Mouse (Mus musculus) forebrain, postnatal 0 days (tissue): ENCODE results near the gene Rimbp3. TPM values are rescaled to one million over a fixed set of nuclear protein-coding genes. Genes with fewer than 3 reads are reported as not detected.

Experiments used
- ATAC-seq: fragments of 200-750 bp; cut with Nextera tagmentation; 2 replicates; pipeline ENCODE4 v1.8.0; 2017; ENCODE audit warnings: mild to moderate bottlenecking, moderate library complexity
- DNase-seq: peaks from one replicate; pipeline ENCODE4 v3.0.0-alpha.2; 2015
- H3K27ac ChIP-seq: fragments of 300-500 bp; sonication (generic); 2 replicates; pipeline ENCODE4 v1.5.1; 2014; ENCODE audit warnings: low read depth, mild to moderate bottlenecking, antibody characterized with exemption, low read length, moderate library complexity, mixed read lengths
- H3K27me3 ChIP-seq: fragments of 300-500 bp; sonication (generic); 2 replicates; pipeline ENCODE4 v1.6.1; 2014; ENCODE audit warnings: mild to moderate bottlenecking, low read length, mixed read lengths; ENCODE audit not compliant: insufficient read depth
- H3K36me3 ChIP-seq: fragments of 300-500 bp; sonication (generic); 2 replicates; pipeline ENCODE4 v1.6.1; 2014; ENCODE audit warnings: mild to moderate bottlenecking, moderate library complexity; ENCODE audit not compliant: insufficient read depth
- H3K4me1 ChIP-seq: fragments of 300-500 bp; sonication (generic); 2 replicates; pipeline ENCODE4 v1.6.1; 2014; ENCODE audit warnings: antibody characterized with exemption; ENCODE audit not compliant: insufficient read depth
- H3K4me2 ChIP-seq: fragments of 300-500 bp; sonication (generic); 2 replicates; pipeline ENCODE4 v1.6.1; 2014; ENCODE audit warnings: low read depth, mild to moderate bottlenecking, moderate library complexity
- H3K4me3 ChIP-seq: fragments of 300-500 bp; sonication (generic); 2 replicates; pipeline ENCODE4 v1.5.1; 2014; ENCODE audit warnings: low read depth, low read length, mixed read lengths
- H3K9ac ChIP-seq: fragments of 300-500 bp; sonication (generic); 2 replicates; pipeline ENCODE4 v1.6.1; 2014; ENCODE audit warnings: mild to moderate bottlenecking
- H3K9me3 ChIP-seq: fragments of 300-500 bp; sonication (generic); 2 replicates; pipeline ENCODE4 v1.6.1; 2016; ENCODE audit warnings: low read length
- CTCF ChIP-seq: sonication (generic); IDR thresholded peaks from 2 replicates; pipeline ENCODE4 v1.5.1; 2016; ENCODE audit warnings: antibody characterized with exemption, control low read depth, low read depth
- WGBS: fragments of 180-500 bp; shearing (Covaris S2); extraction: QIAGEN DNeasy Blood & Tissue Kit; methylation state at CpG from one replicate; pipeline ENCODE4 v1.1.7; 2014; 5-methylcytosine and 5-hydroxymethylcytosine counted together
- polyA plus RNA-seq: library from polyadenylated mRNA; unstranded; fragments of >200 nt; fragmentation: Nextera tagmentation; extraction: Ambion mirVana; gene quantifications from 2 replicates; pipeline ENCODE4 v1.2.1, GENCODE M21; 2015
- total RNA-seq: library from RNA; depleted of rRNA; stranded (reverse); fragments of >200 nt; gene quantifications from 2 replicates; pipeline ENCODE4 v1.2.3, GENCODE M21; 2014; rRNA removed

Gene Rimbp3
- total and polyA plus RNA-seq, 2 experiments from 2014 or later = 1.3 to 3.3 TPM

DNA sequence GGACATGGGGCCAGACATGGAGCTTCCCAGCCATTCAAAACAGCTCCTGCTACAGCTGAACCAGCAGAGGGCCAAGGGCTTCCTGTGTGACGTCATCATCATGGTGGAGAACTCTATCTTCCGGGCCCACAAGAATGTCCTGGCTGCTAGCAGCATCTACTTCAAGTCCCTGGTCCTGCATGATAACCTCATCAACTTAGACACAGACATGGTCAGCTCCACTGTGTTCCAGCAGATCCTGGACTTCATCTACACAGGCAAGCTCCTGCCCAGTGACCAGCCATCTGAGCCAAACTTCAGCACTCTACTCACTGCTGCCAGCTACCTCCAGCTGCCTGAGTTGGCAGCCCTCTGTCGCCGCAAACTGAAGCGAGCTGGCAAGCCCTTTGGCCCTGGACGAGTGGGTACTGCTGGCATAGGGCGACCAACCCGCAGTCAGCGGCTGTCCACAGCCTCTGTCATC lies 49.0 kb downstream of the Rimbp3 start:
- peak; percentile 44 for ATAC-seq
- no peak for TF ChIP-seq CTCF
- 80% methylated on average over 9 of the region's 9 CpGs for WGBS

GRCm38 (mm10) chr16:17258917-17259316 lies 50.5 kb downstream of the Rimbp3 start:
- no peak overlapping the region for H3K27ac ChIP-seq
- no peaks in the 10 kb centered on the region for H3K9me3 ChIP-seq
- H3K4me3 ChIP-seq = no peak overlapping the region
- H3K4me2 ChIP-seq = no peak overlapping the region
- H3K27me3 ChIP-seq = no peaks in the 10 kb centered on the region
- 94% methylated on average over 12 of the region's 12 CpGs for WGBS
- peaks cover 2% of the 10 kb centered on the region; the same call in 1 of the 2 replicates for H3K4me1 ChIP-seq
- TF ChIP-seq CTCF = no peak
- ATAC-seq = no peak
- H3K9ac ChIP-seq = no peak overlapping the region
- peaks cover 56% of the 10 kb centered on the region for H3K36me3 ChIP-seq
- no peak for DNase-seq

More for the DNA sequence above, 49.0 kb downstream of the Rimbp3 start:
- DNase-seq = peak; percentile 33
- Histone ChIP-seq H3K9ac (no peak overlapping the region), H3K27ac (no peak overlapping the region), H3K9me3 (no peaks in the 10 kb centered on the region), H3K4me1 (peaks cover 2% of the 10 kb centered on the region; the same call in 1 of the 2 replicates), H3K36me3 (peaks cover 52% of the 10 kb centered on the region), H3K4me3 (no peak overlapping the region), H3K4me2 (no peak overlapping the region), H3K27me3 (no peaks in the 10 kb centered on the region)

DNA sequence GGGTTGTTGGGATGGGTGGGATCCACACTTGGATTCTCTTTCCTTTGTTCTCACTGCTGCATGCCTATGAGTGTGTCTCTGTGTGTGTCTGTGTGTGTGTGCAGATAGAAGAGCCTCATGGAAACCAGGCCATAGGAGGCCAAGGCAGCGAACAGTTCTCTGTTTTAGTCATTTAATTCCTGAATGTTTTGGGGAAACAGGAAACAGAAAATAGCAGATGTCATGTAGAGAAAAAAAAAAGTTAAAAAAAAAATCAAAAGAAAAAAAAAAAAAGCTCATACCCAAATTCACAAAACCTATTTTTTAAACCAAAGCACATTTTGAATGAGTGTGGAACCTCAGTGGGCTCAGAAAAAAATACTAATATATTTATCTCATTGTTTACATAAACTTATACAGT lies 52.9 kb downstream of the Rimbp3 start:
- DNase-seq = no peak
- Histone ChIP-seq H3K4me1 (no peaks in the 10 kb centered on the region), H3K27ac (no peak overlapping the region), H3K36me3 (peaks cover 49% of the 10 kb centered on the region), H3K9ac (no peak overlapping the region), H3K4me2 (no peak overlapping the region), H3K4me3 (no peak overlapping the region), H3K9me3 (no peaks in the 10 kb centered on the region), H3K27me3 (no peaks in the 10 kb centered on the region)
- 75% methylated on average over 1 of the region's 1 CpGs for WGBS
- no peak for TF ChIP-seq CTCF
- ATAC-seq = no peak

Other genes starting within 250 kb of the Rimbp3 start
- gene Mapk1, start 225.2 kb upstream of the Rimbp3 start, total RNA-seq = 189 and 231 TPM in 2 replicates
- gene Mapk1, start 225.2 kb upstream of the Rimbp3 start, polyA plus RNA-seq = 165 and 207 TPM in 2 replicates
- gene Ypel1, start 138.9 kb upstream of the Rimbp3 start, total RNA-seq = 76.7 and 103 TPM in 2 replicates
- 123 and 131 TPM in 2 replicates for gene Ypel1, start 138.9 kb upstream of the Rimbp3 start, polyA plus RNA-seq
- 100 and 104 TPM in 2 replicates for gene Ppil2, start 97.3 kb upstream of the Rimbp3 start, total RNA-seq
- 99.3 and 111 TPM in 2 replicates for gene Ppil2, start 97.3 kb upstream of the Rimbp3 start, polyA plus RNA-seq
- 3.8 and 5.4 TPM in 2 replicates for gene 2610318N02Rik, start 83.4 kb upstream of the Rimbp3 start, total RNA-seq
- 10.1 and 10.6 TPM in 2 replicates for gene 2610318N02Rik, start 83.4 kb upstream of the Rimbp3 start, polyA plus RNA-seq
- 13.5 and 19.2 TPM in 2 replicates for gene Sdf2l1, start 76.2 kb upstream of the Rimbp3 start, total RNA-seq
- 16.2 and 19.9 TPM in 2 replicates for gene Sdf2l1, start 76.2 kb upstream of the Rimbp3 start, polyA plus RNA-seq
- 57.4 and 73.2 TPM in 2 replicates for gene Ydjc, start 64.0 kb upstream of the Rimbp3 start, total RNA-seq
- gene Ydjc, start 64.0 kb upstream of the Rimbp3 start, polyA plus RNA-seq = 44.7 and 45.0 TPM in 2 replicates
- gene Ccdc116, start 61.4 kb upstream of the Rimbp3 start, total RNA-seq = 5.5 and 6.2 TPM in 2 replicates
- 2.5 and 4.1 TPM in 2 replicates for gene Ccdc116, start 61.4 kb upstream of the Rimbp3 start, polyA plus RNA-seq
- gene Ube2l3, start 6.0 kb upstream of the Rimbp3 start, total RNA-seq = 127 and 136 TPM in 2 replicates
- gene Ube2l3, start 6.0 kb upstream of the Rimbp3 start, polyA plus RNA-seq = 330 and 371 TPM in 2 replicates
- gene Hic2, start 25.0 kb downstream of the Rimbp3 start, total RNA-seq = 10.4 and 14.9 TPM in 2 replicates
- 2.7 and 4.3 TPM in 2 replicates for gene Hic2, start 25.0 kb downstream of the Rimbp3 start, polyA plus RNA-seq
- 55.2 and 71.0 TPM in 2 replicates for gene Tmem191c, start 67.5 kb downstream of the Rimbp3 start, total RNA-seq
- 36.2 and 53.5 TPM in 2 replicates for gene Tmem191c, start 67.5 kb downstream of the Rimbp3 start, polyA plus RNA-seq
- gene Serpind1, start 122.8 kb downstream of the Rimbp3 start, total RNA-seq = 3.7 and 4.2 TPM in 2 replicates
- 5.0 and 5.8 TPM in 2 replicates for gene Serpind1, start 122.8 kb downstream of the Rimbp3 start, polyA plus RNA-seq
- gene Snap29, start 197.4 kb downstream of the Rimbp3 start, total RNA-seq = 41.9 and 43.2 TPM in 2 replicates
- 14.5 and 19.9 TPM in 2 replicates for gene Snap29, start 197.4 kb downstream of the Rimbp3 start, polyA plus RNA-seq
- gene Pi4ka, start 197.7 kb downstream of the Rimbp3 start, total RNA-seq = 106 and 107 TPM in 2 replicates
- 32.6 and 41.2 TPM in 2 replicates for gene Pi4ka, start 197.7 kb downstream of the Rimbp3 start, polyA plus RNA-seq
- 31.4 and 55.4 TPM in 2 replicates for gene Crkl, start 243.4 kb downstream of the Rimbp3 start, total RNA-seq
- 44.5 and 60.5 TPM in 2 replicates for gene Crkl, start 243.4 kb downstream of the Rimbp3 start, polyA plus RNA-seq